Mouse (Mus musculus) adipose tissue, adult 10 weeks (tissue): ENCODE results near the gene Dmrta2. TPM values are rescaled to one million over a fixed set of nuclear protein-coding genes. Genes with fewer than 3 reads are reported as not detected.

Source experiments
- polyA plus RNA-seq: library from polyadenylated mRNA; stranded (reverse); fragments of 350-450 nt; fragmentation: Illumina TruSeq; extraction: RNeasy Lipid Tissue Mini Kit (QIAGEN cat#74804); gene quantifications from one replicate; pipeline ENCODE4 v1.2.3, GENCODE M21; 2014; ENCODE audit warnings: low read depth, low replicate concordance

Gene Dmrta2
- polyA plus RNA-seq, result 0.20 TPM

DNA sequence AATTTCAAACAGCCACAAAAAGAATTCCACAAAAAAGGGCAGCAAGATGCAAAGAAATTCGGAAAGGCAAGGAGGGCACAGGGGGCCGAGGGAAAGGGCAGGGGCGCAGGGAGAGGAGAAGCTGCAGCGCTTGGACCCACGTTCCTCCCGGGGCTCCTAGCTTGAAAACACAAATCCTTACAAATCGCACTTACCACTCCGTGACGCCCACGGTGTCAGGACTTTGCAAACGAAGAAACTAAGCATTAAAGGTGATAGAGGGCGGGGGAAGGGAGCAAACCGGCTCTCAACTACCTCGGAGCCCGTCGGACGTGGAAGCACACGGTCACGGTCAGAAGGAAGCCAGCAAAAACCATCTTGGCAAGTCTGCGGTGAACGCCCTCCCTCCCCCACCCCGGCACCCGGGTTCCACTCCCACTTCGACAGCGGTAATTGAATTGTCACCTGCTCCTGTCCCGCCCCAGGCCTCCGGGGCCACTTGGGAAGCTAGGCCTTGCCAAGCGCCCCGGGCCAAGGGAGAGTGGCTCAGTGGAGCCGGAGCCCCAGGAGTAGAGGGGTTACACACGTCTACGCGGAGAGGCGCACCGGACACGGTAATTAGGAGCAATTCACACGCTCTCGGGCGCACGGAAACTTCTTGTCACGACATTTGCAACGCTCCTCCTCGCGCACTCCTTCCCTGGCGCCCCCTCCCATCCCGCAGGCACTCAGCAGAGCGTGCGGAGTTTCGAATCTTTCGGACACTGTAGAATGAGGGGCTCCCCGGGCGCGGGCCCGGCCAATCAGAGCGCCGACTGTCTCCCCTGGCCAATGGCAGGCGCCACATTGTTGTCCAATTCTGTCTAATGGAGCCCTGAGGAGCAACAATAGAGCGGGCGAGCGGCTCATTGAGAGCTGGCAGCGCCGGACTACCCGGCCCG lies at the start of gene Dmrta2:
Gene Dmrta2 (plus strand): TSS at position 906 of the 920 bp plus-strand sequence.

